Mouse (Mus musculus): Measurements from ENCODE around the gene Prr14l.
A peak's percentile ranks its signal among the peaks of the same experiment; 100 is the strongest.
"Not testable (repeated sequence)": the region's sequence is repeated elsewhere in the genome, so short reads cannot be mapped to it uniquely, and the experiment has no call there.

Prr14l gene

DNA sequence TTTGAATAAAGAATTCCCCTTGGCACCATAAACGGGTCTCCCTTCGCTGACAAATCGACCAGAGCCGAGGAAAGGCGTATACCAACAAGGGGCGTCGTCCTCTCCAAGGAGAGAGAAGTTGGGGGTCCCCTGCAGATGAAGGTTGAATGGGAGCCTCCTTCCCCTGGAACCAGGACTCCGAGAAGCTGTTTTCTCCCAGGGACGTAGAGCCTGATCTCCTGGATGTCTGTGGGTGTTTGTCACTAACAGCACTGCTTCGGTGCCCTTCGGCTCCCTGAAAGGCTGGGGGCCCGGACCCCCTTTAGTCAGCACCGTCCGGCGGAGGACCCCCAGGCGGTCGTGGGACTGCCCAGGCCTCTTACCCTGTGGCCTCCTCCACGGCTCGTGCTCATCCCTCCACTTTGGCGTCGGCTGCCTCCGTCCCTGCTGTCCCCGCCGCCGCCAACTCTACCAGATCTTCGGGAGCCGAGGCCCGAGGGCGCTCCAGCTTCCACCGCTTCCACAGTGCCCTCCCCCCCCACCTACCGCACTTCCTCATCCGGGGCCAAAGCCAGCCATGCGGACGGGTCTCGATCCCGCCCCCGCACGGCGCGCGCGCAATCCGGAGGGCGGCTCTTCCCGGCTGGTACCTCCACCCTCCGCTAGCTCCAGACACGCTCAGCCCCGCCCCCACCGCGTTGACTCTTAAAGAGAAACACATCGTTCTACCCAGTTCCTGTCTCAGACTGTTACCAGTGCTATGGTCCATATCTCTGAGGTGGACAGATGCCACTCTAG is at the start of gene Prr14l:
Gene Prr14l (minus strand): TSS at position 526 of the 777 bp plus-strand sequence.
- peak; percentile 95 for DNase-seq (ENCODE audit: low read depth, low spot score)

DNA sequence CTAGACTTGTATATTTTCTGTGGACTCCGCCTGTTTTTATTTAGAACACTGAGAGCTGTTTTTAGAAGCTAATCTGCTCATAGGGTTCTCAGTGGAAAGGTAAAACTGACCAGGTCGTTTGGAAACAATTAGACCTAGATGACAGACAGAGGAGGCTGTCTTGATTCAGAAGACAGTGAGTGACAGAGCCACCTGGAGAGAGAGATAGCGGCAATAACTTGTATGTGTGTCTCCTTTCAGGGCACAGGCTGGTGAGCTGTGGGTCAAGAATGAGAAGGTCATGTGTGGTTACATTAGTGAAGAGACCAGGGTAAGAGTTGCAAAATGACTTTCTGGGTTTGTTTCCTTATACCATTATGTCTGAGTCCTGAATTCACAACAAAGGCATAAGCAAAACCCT is 32.7 kb upstream of the Prr14l start:
- DNase-seq (ENCODE audit: low read depth, low spot score): no peak

DNA sequence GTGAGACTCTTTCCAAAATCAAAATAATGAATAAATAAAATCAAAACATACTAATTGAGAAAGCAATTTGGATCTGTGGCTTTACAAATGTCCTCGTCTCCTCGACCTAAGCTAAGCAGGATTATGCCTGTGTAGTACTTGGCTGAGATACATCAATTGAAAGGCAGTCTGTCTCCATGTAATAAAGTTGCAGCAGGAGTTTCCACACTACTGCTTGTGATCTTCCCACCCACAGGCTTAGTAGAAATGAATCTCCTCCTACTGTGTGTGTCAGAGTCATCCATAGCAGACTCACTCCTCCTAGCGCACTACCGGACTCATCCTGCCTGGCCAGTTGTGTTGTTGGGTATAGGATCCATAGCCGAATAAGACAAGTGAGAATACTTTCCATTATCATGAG is 18.3 kb upstream of the Prr14l start:
- no peak for DNase-seq (ENCODE audit: low read depth, low spot score)

DNA sequence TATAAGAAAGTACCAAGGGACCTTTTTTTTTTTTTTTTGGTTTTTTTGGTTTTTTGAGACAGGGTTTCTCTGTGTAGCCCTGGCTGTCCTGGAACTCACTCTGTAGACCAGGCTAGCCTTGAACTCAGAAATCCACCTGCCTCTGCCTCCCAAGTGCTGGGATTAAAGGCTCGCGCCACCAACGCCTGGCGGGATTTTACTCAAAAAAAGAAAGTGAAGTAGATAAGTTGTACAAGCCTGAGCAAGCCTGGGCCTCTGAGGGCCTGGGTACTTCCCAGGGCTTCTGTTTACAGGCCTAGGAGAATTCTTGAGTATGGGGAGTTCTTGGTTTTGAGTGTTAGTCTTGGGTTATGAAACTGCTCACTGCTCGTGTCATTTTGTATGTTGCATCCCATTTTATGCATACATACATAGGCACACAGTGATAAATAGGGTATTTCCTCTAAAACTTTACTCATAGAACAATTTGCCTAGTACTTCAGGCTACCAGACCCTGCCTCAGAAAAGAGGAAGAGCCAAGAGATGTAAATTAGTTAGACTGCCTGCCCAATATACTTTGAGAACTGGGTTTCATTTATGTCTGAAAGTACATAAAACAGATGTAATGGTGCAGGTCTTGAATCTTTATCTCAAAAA is 15.5 kb upstream of the Prr14l start:
- DNase-seq (ENCODE audit: low read depth, low spot score): no peak

DNA sequence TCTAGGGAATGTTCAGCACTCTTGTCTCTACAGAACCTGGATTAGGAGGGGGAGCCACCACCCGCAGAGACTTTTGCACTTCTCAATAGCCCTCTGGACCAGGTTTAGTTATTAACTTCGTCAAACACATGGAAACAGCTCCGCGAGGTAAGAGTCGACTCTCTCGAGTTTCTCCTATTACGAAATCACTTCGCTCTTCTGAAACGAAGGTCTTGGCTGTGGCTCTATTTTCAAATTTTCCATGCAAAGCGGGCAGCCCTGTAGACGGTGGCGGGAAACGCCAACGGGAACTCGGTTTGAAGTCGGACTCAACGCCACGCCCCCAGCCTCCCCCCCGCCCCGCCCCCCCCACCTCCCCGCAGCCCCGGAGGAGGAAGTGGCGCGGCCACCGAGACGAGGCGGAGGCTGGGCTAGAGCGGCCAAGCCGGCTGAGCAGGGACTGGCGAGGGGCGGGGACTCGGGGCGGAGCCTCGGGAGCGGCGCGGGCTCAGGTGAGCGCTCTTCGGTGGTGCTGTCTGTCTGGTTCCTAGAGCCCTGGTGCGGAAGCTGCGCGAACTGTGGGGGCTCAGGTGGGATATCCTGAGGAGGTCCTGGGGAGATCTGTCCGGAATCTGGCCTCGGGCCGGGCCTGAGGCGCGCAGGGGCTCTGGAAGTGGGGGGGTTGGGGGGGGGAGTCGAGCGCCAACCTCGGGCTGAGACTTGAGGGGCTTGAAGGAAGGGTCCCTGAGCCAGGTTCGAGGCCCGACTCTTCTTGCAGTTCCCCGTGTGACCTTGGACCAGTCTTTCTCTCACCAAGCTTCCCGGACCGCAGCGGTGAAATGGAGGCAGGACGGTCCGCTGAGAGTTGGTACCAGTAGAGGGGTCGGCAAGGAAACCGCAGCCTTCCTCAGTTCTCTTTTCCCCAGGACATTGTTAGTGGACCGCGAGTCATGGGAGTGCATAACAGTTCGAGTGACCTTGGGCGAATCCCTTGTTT is 9.5 kb upstream of the Prr14l start, which contains the start of gene Depdc5:
Gene Depdc5 (plus strand): TSS at position 449 of the 976 bp plus-strand sequence.
- DNase-seq (ENCODE audit: low read depth, low spot score): peak; percentile 91

DNA sequence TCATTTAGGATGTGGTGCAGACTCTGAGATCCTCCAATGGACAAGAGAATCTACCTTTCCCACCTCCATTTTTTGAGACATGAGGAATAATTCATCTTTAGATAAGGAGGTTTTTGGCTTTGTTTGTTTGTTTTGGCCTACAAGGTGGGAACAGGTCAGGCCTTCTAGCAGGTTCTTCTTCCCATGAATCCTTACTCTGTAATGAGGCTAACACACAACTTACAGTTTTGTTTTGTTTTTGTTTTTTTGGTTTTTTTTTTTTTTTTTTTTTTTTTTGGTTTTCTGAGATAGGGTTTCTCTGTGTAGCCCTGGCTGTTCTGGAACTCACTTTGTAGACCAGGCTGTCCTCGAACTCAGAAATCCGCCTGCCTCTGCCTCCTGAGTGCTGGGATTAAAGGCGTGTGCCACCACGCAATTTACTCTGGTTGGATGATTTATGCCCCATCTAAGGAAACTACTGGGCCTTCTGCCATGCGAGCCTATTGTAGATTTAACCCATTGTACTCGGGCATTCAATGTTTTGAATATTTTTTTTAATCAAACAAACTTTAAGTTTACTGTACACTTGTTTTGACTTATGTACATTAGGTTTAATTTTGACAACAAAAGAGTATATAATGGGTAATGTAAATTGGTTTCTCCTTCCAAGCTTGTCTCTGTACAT is 8.5 kb upstream of the Prr14l start:
- no peak for DNase-seq (ENCODE audit: low read depth, low spot score)

DNA sequence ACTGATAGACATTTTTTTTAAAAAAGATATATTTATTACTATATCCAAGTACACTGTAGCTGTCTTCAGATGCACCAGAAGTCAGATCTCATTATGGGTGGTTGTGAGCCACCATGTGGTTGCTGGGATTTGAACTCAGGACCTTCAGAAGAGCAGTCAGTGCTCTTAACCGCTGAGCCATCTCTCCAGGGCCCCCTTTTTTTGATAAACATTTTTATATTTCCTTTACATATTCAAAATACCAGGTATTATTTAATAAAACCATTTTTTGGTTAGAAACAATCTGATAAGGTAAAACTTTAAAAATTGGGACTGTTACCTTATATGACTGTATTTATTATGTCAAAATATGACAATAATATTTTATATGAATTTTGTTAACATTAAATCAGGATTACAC is 7.0 kb upstream of the Prr14l start:
- DNase-seq (ENCODE audit: low read depth, low spot score): no peak

DNA sequence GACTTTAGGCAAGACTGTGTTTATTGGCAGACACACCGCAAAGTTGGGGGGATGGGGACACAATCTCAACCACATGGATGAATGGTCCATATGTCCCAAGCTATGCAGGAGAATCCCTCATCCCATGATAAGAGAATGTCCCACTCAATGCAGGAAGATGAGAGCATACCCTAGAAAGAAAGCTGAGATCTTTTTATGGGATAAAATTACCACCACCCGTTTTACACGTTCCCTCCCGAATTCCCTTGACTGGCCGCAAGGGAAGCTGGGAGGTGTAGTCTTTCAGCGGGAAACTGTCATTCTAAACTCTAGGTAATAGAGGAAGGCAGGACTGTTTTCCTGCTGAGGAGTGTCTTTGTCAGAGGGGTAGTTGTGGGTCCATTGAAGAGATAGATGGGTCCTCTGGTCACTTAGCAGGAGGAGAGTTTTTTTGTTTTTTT is 3.7 kb upstream of the Prr14l start:
- DNase-seq (ENCODE audit: low read depth, low spot score): peak; percentile 46

DNA sequence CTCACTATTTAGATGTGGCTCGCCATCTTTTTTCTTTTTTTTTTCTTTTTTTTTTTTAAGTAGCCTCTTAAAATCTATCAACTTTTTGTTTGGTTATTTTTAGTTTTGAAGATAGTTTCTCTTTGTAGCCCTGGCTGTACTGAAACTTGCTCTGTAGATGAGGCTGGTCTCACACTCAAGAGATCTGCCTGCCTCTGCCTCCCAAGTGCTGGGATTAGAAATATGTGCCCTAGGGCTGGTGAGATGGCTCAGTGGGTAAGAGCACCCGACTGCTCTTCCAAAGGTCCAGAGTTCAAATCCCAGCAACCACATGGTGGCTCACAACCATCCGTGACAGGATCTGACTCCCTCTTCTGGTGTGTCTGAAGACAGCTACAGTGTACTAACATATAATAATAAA is 1.2 kb upstream of the Prr14l start:
- DNase-seq (ENCODE audit: low read depth, low spot score): not testable (repeated sequence)

DNA sequence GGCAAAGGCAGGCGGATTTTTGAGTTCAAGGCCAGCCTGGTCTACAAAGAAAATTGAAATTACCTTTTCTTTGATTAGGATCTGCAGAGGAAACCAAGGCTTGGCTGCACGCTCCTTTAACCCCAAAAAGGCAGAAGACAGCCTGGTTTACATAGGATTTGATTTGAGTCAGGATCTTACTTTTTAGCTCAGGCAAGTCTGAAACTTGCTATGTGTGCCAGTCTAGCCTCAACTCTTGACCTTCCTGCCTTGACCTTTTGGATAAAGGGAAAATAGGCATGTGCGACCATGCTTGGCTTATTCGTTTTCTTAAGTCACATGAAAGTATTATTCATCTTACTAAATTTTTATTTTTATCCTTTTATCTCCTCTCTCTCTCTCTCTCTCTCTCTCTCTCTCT is 762 bp upstream of the Prr14l start:
- DNase-seq (ENCODE audit: low read depth, low spot score): no peak

DNA sequence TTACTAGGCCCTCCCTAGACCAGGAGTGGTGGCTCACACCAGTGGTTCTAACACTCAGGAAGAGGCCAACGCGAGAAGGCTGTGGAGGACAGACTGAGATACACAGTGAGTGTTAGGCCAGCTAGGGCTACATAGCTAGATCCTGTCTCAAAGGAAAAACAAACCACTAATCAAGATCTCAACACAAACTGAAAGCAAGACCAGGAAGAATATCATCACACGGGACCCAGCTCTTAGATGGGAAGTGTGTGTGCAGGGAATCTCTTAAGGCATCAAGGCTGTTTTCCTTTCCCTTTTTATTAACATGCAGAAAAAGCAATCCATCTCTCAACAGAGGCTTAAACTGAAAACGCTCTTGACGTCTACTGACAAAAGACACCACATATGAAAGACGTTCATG is 2.0 kb downstream of the Prr14l start:
- DNase-seq (ENCODE audit: low read depth, low spot score): no peak

DNA sequence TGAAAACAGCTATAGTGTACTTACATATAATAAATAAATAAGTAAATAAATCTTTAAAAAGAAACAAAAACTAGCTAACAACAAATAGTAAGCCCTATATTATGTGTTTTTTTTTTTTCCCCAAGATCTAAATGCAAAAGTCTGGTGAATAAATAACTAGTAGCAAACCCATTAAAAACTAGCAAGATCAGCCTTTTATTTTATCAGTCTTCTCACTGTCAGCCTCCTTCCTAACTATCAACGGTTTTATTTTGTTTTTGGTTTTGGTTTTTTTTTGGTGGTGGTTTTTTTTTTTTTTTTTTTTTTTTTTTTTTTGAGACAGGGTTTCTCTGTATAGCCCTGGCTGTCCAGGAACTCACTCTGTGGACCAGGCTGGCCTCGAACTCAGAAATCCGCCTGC is 4.5 kb downstream of the Prr14l start:
- DNase-seq (ENCODE audit: low read depth, low spot score): not testable (repeated sequence)

DNA sequence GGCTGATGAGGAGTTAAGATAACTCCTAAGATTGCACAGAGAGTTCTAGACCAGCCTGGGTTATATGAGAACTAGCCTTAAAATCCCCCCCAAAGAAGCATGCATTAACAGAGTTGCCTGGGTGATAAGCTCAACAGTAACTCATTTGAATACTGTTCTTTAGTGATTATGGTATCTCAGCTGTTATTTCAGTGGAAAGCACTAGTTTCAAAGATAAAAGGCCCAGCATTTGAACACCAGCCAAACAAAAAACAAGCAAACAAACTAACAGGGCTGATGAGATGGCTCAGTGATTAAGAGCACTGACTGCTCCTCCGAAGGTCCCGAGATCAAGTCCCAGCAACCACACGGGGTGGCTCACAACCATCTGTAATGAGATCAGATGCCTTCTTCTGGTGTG is 4.9 kb downstream of the Prr14l start:
- no peak for DNase-seq (ENCODE audit: low read depth, low spot score)

DNA sequence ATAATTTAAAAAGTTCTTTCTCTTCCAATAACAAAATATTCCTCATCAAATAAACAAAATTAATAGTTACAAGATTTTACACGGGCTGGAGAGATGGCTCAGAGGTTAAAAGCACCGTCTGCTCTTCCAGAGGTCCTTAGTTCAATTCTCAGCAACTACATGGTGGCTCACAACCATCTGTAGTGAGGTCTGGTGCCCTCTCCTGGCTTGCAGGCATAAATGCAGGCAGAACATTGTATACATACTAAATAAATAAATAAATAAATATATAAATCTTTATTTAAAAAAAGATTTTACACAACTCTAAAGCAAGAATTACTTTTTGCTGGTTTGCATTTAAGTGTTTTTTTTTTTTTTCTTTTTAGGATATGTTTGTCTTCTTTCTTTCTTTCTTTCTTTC is 14.0 kb downstream of the Prr14l start:
- DNase-seq (ENCODE audit: low read depth, low spot score): no peak

DNA sequence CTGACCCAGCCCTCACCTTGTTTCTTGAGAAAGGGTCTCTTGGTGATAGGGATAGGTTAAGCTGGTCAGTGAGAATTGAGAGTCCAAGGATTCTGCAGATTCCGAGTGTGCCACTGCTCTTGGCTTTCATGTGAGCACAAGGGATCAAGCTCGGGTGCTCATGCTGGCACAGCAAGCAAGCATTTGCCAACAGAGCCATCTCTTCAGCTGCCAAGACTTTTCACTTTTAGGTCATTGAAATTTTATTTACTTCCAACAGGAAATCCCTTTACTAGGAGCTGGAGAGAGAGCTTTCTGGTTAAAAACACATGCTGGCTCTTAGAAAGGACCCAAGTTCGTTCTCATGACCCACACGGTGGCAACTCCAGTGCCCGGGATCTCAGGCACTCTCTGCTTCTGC is 17.1 kb downstream of the Prr14l start:
- DNase-seq (ENCODE audit: low read depth, low spot score): no peak

DNA sequence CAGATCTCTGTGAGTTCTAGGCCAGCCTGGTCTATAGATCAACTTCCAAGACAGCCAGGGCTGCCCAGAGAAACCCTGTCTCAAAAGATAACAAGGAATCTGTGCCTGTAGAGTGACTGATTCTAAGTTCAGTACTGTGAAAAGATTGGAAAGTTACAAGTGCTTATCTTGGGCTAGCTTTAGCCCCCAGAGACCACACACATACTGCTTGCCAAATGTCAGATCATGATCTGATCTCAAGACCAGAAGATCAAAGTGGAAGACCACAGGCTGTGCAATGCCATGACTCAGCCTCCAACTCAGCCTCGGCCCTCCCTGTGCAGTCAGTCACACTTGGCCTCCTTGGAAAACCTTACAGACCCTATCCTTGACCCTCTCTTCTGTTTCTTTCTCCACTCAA is 19.6 kb downstream of the Prr14l start:
- no peak for DNase-seq (ENCODE audit: low read depth, low spot score)

DNA sequence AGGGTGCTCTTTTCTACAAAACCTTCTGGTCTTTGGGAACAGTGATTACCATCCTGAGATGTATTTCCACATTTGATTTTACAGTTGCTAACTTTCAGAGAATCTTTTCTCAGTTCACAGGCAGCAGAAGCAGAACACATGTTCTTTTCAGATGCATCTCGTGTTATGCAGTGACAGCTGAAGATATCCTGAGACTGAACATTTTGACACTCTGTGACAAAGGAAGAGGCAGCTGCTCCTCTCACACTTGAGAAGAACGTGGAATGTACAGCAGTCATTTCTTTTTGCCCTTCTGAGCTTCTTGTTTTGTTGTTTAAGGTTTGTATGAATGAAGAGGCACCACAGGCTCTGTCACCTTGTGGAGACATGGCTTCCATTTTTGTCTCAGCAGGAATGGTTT is 24.0 kb downstream of the Prr14l start:
- no peak for DNase-seq (ENCODE audit: low read depth, low spot score)

DNA sequence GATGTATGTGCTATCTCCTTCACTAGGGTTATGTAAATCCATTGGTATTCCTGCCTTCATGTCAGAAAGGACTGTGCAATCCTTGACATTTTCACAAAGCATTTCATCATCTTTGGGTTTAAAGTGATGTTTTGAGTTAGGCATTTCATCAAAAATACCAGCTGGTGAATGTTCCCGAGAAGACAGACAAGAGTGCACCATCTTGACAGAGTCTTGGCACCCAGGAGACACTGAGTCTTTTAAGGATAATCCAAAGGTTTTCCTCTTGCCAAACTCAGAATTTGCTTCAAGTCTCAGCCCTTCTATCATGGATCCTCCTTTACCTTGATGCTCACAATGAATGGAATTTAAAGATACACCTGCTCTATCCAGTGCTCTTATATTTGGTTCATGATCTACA is 25.3 kb downstream of the Prr14l start:
- DNase-seq (ENCODE audit: low read depth, low spot score): not testable (repeated sequence)

DNA sequence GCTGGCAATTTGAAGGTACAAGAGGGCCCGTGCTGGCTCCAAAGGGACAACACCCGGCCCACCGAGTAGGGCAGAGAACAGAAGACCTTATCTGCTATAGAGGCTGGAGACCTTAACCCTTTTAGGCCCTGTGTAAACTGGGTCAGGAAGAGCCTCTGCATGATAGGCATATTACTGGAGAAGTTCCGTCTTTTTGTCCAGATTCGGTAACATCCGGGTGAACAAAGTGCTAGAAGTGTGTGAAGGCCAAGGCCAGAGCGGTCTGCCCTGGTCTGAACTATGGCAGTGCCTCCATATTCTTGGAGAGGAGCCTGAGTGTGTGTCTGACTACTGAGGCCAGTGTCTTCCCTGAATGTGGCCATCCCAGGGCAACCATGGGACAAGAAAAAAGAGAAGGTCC is 27.0 kb downstream of the Prr14l start, which contains the start of gene Gm20671:
Gene Gm20671 (minus strand): TSS at position 101 of the 400 bp plus-strand sequence.
- DNase-seq (ENCODE audit: low read depth, low spot score): no peak

DNA sequence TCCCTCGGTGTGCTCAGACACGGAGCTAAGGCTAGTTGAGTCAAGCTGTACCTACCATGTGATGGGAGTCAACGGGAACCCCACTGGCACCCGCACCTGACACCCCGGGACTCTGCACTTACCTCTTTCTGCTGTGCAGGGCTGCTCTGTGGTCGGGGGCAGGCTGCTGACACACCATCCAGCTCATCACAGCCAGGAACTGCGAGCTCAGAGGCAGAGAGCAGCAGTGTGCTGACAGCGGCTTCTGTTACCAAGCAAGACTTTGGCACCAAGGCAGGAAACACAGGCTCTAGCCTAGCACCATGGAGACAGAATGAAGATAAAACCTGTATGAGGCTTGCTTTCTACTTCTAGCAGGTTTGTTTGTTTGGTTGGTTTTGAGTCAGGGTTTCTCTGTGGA is 33.6 kb downstream of the Prr14l start:
- no peak for DNase-seq (ENCODE audit: low read depth, low spot score)

DNA sequence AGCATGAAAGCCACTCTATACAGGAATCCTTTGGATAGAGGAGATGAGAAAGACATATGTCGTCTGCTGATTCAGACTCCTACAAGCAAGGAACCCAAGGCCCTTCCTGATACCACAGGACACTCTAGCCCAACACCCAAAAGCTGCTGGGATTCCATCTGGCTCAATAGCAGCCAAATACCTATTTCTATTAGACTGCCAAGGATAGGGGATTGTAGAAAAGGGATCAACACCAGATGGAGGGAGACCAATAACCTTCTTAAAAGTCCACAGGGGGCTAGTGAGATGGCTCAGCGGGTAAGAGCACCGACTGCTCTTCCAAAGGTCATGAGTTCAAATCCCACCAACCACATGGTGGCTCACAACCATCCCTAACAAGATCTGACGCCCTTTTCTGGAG is 38.7 kb downstream of the Prr14l start:
- DNase-seq (ENCODE audit: low read depth, low spot score): no peak
